Mouse (Mus musculus) kidney, postnatal 10 days (tissue): ENCODE measurements around the gene Gpr107.

Source experiments
- DNase-seq: peaks from one replicate; pipeline ENCODE4 v3.0.0; 2021; ENCODE audit warnings: mixed read lengths

Gpr107 gene

GRCm38 (mm10) chr2:31252167-31252566 is 100.1 kb downstream of the Gpr107 start:
- DNase-seq, result peak; percentile 60

- peak; percentile 48 for DNase-seq
Measured at GRCm38 (mm10) chr2:31253463-31253862, 101.3 kb downstream of the Gpr107 start.

- no peak for DNase-seq
Measured at GRCm38 (mm10) chr2:31254806-31255205, 102.7 kb downstream of the Gpr107 start.

GRCm38 (mm10) chr2:31255952-31256938 is 104.1 kb downstream of the Gpr107 start:
- peak; percentile 87 for DNase-seq

GRCm38 (mm10) chr2:31257096-31257495 is 105.0 kb downstream of the Gpr107 start:
- no peak for DNase-seq

GRCm38 (mm10) chr2:31258609-31259366 is 106.7 kb downstream of the Gpr107 start:
- DNase-seq, result peak; percentile 92

GRCm38 (mm10) chr2:31259367-31259920 is 107.3 kb downstream of the Gpr107 start:
- peak; percentile 42 for DNase-seq

- DNase-seq, result no peak
Measured at GRCm38 (mm10) chr2:31260549-31260948, 108.4 kb downstream of the Gpr107 start.

GRCm38 (mm10) chr2:31263039-31263461 is 110.9 kb downstream of the Gpr107 start:
- DNase-seq, result peak; percentile 57

GRCm38 (mm10) chr2:31263746-31264378 is 111.7 kb downstream of the Gpr107 start:
- peak; percentile 84 for DNase-seq

- DNase-seq, result no peak
Measured at GRCm38 (mm10) chr2:31267447-31267846, 115.3 kb downstream of the Gpr107 start.
